Mouse (Mus musculus): Measurements from ENCODE around the gene Eif5. TPM values are rescaled to one million over a fixed set of nuclear protein-coding genes. Genes with fewer than 3 reads are reported as not detected.

Gene Eif5
- total and polyA plus RNA-seq, 3 experiments, result 201 to 330 (median 276) TPM

GRCm38 (mm10) chr12:111516826-111517225 lies 21.0 kb upstream of the Eif5 start:
- no peaks in the 10 kb centered on the region for H3K79me2 ChIP-seq (ENCODE audit: control insufficient read depth, insufficient read depth, low read length, poor library complexity)
- peaks cover 7 to 47% of the 10 kb centered on the region in 2 experiments for H3K4me1 ChIP-seq (ENCODE audit: control insufficient read depth in 1 of 2, insufficient read depth in 2 of 2, low read length in 2 of 2)
- H3K4me3 ChIP-seq (ENCODE audit: control insufficient read depth in 1 of 2, insufficient read depth in 1 of 2, low read depth in 2 of 2, low read length in 2 of 2), result no peak overlapping the region; a peak in 1 of 4 replicates
- peak overlapping the region; percentile 67 for H3K27ac ChIP-seq (ENCODE audit: control insufficient read depth, low read depth, low read length)
- H3K36me3 ChIP-seq (ENCODE audit: control insufficient read depth in 1 of 2, insufficient read depth in 2 of 2, low read length in 2 of 2), result peaks cover 0 to 29% of the 10 kb centered on the region in 2 experiments; a peak in 2 of 4 replicates
- no peak for TF ChIP-seq USF2 (IDR thresholded peaks at IDR 0.05; ENCODE audit: borderline replicate concordance in 1 of 2, insufficient read depth in 1 of 2, low read depth in 1 of 2, low read length in 2 of 2)
- TF ChIP-seq GABPA (IDR thresholded peaks at IDR 0.05; ENCODE audit: low read depth, low read length), result peak; percentile 19; the same call in 1 of the 2 replicates
- no peak for TF ChIP-seq ZC3H11A (IDR thresholded peaks at IDR 0.05; ENCODE audit: low read depth, low read length)
- peak; percentile 90 for TF ChIP-seq MAFK (IDR thresholded peaks at IDR 0.05; ENCODE audit: borderline replicate concordance, low read depth, low read length)
- no peak for TF ChIP-seq UBTF (IDR thresholded peaks at IDR 0.05; ENCODE audit: borderline replicate concordance, insufficient read depth, low read depth, low read length)
- no peak for TF ChIP-seq CTCF (IDR thresholded peaks at IDR 0.05 in 2 of 3, conservative IDR thresholded peaks at IDR 0.05 in 1 of 3; ENCODE audit: control insufficient read depth in 1 of 3, insufficient read depth in 1 of 3, low read depth in 2 of 3, low read length in 3 of 3, poor library complexity in 1 of 3, severe bottlenecking in 1 of 3)
- TF ChIP-seq MYC (IDR thresholded peaks at IDR 0.05; ENCODE audit: low read depth, low read length), result 0 out of 2 replicates have a peak, but pooled peaks have one; percentile 13
- TF ChIP-seq SMC3 (IDR thresholded peaks at IDR 0.05; ENCODE audit: low read depth, low read length), result no peak
- peak; percentile 72 for TF ChIP-seq SIN3A (IDR thresholded peaks at IDR 0.05; ENCODE audit: low read length)
- no peak for TF ChIP-seq MAX (IDR thresholded peaks at IDR 0.05; ENCODE audit: low read length)
- TF ChIP-seq HCFC1 (IDR thresholded peaks at IDR 0.05; ENCODE audit: low read depth, low read length), result no peak
- TF ChIP-seq RAD21 (IDR thresholded peaks at IDR 0.05; ENCODE audit: low read depth, low read length), result no peak
- peak; percentile 47; the same call in 1 of the 2 replicates for TF ChIP-seq ELF1 (IDR thresholded peaks at IDR 0.05; ENCODE audit: low read depth, low read length)
- TF ChIP-seq KAT2A (conservative IDR thresholded peaks at IDR 0.05; ENCODE audit: low read depth, low read length), result no peak
- no peak for TF ChIP-seq USF1 (IDR thresholded peaks at IDR 0.05; ENCODE audit: low read depth, low read length)
- no peak for TF ChIP-seq NELFE (IDR thresholded peaks at IDR 0.05; ENCODE audit: low read depth, low read length)
- TF ChIP-seq MAZ (IDR thresholded peaks at IDR 0.05; ENCODE audit: low read depth, low read length), result no peak
- peak; percentile 53 for TF ChIP-seq TAL1 (IDR thresholded peaks at IDR 0.05; ENCODE audit: low read length)
- TF ChIP-seq ZKSCAN1 (IDR thresholded peaks at IDR 0.05; ENCODE audit: low read depth, low read length), result no peak
- TF ChIP-seq NRF1 (IDR thresholded peaks at IDR 0.05; ENCODE audit: insufficient read depth, low read depth, low read length, poor library complexity, severe bottlenecking), result no peak
- peak; percentile 75 for TF ChIP-seq ETS1 (IDR thresholded peaks at IDR 0.05; ENCODE audit: low read depth, low read length)
- peak; percentile 59 for TF ChIP-seq MXI1 (IDR thresholded peaks at IDR 0.05; ENCODE audit: low read depth, low read length)
- peak; percentile 40 for TF ChIP-seq GATA1 (IDR thresholded peaks at IDR 0.05; ENCODE audit: low read depth, low read length)
- no peak for TF ChIP-seq CHD1 (IDR thresholded peaks at IDR 0.05; ENCODE audit: low read depth, low read length)
- TF ChIP-seq E2F4 (IDR thresholded peaks at IDR 0.05; ENCODE audit: borderline replicate concordance, low read depth, low read length), result no peak
- peak; percentile 39; the same call in 1 of the 2 replicates for TF ChIP-seq RCOR1 (IDR thresholded peaks at IDR 0.05; ENCODE audit: low read depth, low read length)
- peak; percentile 15; the same call in 1 of the 2 replicates for TF ChIP-seq TCF12 (IDR thresholded peaks at IDR 0.05; ENCODE audit: low read depth, low read length)
- TF ChIP-seq ZNF384 (IDR thresholded peaks at IDR 0.05; ENCODE audit: low read depth, low read length), result no peak
- TF ChIP-seq EP300 (IDR thresholded peaks at IDR 0.05; ENCODE audit: low read depth in 1 of 2, low read length in 2 of 2), result peak; percentile 68 to 78
- no peak for TF ChIP-seq MYB (IDR thresholded peaks at IDR 0.05; ENCODE audit: low read depth, low read length)
- H3K9me3 ChIP-seq (replicated peaks; ENCODE audit: insufficient read depth, low read length), result no peaks in the 10 kb centered on the region
- peak; percentile 93 for DNase-seq (ENCODE audit: low read depth, low spot score)
- H3K27me3 ChIP-seq (ENCODE audit: control insufficient read depth in 1 of 2, insufficient read depth in 2 of 2, low read length in 2 of 2), result no peaks in the 10 kb centered on the region
- no peak overlapping the region for H3K9ac ChIP-seq (ENCODE audit: control insufficient read depth, low read depth, low read length, poor library complexity, severe bottlenecking)
